Mouse (Mus musculus): Measurements from ENCODE around the gene Rps16.

The Rps16 gene

DNA sequence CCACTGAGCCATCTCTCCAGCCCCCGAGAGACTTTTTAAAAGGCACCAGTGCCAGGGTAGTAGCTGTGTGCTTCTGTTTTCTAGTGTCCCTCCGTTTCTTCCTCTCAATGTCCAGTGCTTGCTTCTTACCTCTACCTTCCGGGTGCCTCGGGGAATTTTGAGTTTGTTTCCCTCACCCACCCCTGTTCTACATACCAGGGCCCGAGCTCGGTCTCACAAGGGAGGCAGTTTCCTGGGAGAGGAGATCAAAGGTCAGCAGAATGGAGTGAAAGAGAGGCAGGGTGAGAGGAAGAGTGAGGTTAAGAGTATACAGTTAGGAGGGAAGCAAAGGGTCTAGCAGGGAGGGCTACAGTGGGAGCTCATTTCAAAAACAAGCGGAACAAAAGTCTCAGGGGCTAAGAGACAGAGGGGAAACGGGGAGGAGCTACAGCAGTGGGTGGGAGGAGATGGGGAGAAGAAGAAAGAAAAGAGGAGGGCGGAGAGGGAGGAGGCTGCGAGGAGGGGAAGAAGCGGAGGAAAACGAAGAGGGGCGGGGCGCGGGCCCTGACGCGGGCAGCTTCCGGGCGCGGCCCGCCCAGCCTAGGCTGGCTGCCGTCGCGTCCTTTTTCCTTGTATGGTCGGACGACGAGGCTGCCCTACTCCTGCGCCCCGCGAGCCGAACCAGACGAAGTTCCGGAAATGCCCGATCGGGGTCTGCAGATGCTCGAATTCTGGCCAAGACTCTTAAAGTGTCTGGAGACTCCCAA, 24.9 kb downstream of the Rps16 start:
- CTCF ChIA-PET = interaction anchor here (0.5 to 3.7 kb wide), 13 partner anchors 9 to 1043 kb away, joined by 3 to 12 read pairs (median 6); partner anchors contain the start of genes Eid2 (in 1 of the 4), Gmfg (in 1 of the 4), Med29 (in 1 of the 4) and Paf1 (in 1 of the 4)
- POLR2A ChIA-PET = interaction anchor here (0.6 to 37.0 kb wide), 40 partner anchors 15 to 858 kb away, joined by 3 to 1116 read pairs (median 5); partner anchors contain the start of genes Med29 (in 3 of the 4), Paf1 (in 3 of the 4), Rps16 (in 3 of the 4) and Supt5 (in 3 of the 4)

DNA sequence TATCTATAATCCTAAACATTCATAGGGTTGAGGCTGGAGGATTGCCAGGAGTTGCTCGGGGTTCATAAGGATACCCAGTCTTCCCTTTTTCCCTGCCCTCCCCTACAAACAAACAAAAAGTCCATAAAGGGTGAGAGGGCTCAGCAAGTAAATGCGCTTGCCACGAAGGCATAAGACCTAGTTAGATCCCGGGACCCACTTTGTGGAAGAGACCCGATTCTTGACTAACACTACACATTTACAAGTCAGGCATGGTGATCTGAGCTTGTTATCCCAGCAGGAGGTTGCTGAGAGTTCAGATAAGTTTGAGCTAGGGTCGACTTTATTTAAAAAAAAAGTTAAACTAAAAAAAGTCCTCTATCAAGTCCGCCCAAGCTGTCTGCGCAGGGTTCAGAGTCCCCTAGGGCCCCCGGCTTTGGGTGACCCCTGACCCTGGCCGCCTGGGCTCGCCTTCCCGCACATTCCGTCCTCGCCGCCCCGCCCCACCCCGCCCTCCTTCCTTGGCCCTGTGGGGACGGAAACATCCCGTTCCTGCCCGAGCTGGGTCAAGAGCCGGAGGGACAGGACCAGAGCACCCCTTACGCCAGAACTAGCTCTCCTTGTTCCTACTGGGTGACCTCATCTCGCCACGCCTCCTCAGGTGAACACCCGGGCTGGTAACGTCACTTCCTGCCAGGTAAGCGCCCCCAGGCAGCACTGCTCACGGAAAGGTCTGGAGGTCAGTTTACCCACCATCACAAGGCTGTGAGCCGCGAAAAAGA, 25.7 kb downstream of the Rps16 start:
- ChIA-PET POLR2A (interaction anchor here (0.5 to 37.0 kb wide), 48 partner anchors 9 to 1393 kb away, joined by 3 to 1116 read pairs (median 4); partner anchors contain the start of genes Med29 (in 3 of the 4), Paf1 (in 3 of the 4), Rps16 (in 3 of the 4) and Supt5 (in 3 of the 4)), CTCF (interaction anchor here (0.5 to 3.7 kb wide), 16 partner anchors 10 to 1044 kb away, joined by 3 to 12 read pairs (median 5); partner anchors contain the start of genes Gmfg (in 1 of the 4), Med29 (in 1 of the 4), Paf1 (in 1 of the 4) and Selenov (in 1 of the 4))

DNA sequence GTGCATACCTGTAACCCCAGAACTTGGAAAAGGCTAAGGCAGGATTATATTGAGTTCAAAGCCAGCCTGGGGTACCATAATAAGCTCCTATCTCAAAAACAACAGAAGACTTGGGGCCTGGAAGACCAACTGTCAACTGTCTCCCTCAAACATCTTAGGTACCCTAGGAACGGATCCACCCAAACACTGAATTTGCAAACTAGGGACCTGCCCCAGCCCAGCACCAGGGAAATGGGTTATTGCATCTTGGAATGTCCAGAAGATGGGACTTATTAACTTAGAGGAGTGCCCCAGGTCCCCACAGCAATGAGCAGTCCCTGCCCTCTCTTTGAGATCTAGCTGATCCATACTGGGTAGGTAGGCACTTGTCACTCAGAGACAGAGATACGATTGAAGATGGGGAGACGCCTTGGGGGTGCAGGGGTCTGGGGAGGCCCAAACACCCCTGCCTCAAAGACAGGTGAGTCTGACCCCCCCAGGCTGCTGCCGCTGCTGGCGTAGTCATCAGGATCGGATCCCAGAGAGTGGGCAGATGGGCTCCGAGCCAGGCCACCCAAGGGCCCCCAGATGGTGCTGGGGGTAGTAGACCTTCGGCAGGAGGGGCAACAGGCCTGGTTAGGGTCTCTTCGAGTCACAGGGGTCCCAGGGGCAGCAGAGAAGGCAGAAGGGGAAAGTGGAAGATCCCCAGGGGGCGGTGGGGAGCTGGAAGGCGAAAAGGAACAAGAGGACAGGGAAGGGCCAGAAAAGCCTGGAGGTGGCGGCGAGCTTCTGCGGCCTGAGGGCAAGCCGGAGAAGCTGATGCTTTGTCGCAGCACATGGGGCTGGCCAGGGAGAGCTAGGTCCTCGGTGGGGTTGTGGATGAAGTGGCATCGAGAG, 27.0 kb downstream of the Rps16 start:
- POLR2A ChIA-PET = interaction anchor here (0.5 to 37.0 kb wide), 26 partner anchors 8 to 453 kb away, joined by 3 to 1116 read pairs (median 4); partner anchors contain the start of genes Med29 (in 3 of the 4), Paf1 (in 3 of the 4), Supt5 (in 3 of the 4) and Rps16 (in 2 of the 4)
- CTCF ChIA-PET = interaction anchor here in 2 of 4 experiments (1.0 to 3.7 kb wide), 4 partner anchors 10 to 87 kb away, joined by 3 to 11 read pairs (median 4); partner anchors contain the start of genes Gmfg (in 1 of the 2) and Selenov (in 1 of the 2)

DNA sequence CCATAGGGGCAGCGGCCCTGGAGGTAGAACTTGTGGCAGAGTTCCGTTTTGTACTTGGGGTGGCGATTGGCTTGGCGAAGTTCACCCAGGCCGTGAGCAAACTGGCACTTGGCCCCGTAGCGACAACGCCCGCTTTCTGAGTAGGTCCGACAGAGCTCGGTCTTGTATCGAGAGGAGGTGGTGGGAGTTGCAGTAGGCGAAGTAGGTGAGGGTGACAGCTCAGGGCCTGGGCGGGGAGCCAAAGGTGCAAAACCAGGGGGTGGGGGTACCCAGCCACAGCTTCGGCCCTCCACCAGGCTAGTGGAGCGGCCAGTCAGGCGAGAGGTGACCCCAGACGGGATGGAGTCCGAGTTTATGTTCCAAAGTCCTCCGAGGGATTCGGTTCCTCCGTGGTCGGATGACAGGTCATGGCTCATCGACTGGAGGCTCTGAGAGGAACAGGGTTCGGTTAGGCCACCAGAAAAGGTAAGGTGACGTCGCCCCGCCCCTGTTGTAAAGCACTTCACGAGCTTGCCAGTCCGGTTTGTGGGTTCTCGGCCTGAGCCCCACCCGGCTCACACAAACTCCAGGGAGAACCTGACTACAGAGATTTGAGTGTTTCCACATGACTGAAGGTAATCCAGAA, 27.7 kb downstream of the Rps16 start:
- POLR2A ChIA-PET = interaction anchor here (0.5 to 37.0 kb wide), 45 partner anchors 9 to 1145 kb away, joined by 3 to 1116 read pairs (median 4); partner anchors contain the start of genes Med29 (in 3 of the 4), Paf1 (in 3 of the 4), Rps16 (in 3 of the 4) and Gmfg (in 2 of the 4)
- CTCF ChIA-PET = interaction anchor here in 1 of 4 experiments (0.8 to 1.3 kb wide), 6 partner anchors 11 to 87 kb away, joined by 3 to 4 read pairs (median 3); partner anchors contain the start of genes Gmfg and Selenov

DNA sequence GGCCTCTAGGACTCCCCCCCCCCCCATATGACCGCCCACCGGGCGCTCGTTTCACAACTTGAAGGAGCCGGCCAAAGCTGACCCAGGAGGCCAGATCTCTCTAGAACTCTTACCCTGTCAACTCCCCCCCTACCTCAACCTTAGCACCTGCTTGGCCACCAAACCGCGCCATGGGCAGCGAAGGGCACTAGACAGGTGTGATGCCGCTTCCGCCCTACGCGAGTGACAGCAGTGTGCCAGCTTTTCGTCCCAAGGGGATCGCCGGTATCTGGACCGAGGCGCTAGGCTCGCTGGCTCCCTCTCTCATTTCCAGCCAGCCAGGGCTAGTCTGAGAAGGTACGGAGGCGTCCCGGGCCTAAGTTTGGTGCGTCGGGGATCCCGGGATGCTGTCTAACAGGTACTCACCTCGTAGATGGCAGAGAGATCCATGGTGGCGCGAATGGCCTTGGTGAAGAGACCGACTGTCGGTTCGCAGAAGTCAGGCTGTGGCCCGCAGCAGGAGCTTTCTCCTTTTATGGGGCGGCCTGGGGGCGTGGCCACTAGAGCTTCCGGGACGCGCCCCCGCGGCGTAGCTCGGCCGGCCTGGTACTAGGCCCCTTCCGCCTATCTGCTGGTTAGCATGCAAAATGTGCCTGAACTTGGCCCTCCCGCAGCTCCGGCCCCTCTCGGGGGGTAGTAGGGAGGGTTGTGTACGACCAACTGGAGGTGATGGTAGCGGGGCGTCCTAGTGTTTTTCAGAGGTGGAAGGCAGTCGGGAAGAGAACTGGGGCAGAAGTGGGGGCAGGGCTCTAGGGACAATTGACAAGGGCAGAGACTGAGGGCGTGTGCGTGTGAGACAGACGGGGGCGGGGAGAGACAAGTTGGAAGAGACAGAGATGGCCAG, 28.6 kb downstream of the Rps16 start:
- POLR2A ChIA-PET = interaction anchor here (0.6 to 37.0 kb wide), 70 partner anchors 10 to 1183 kb away, joined by 3 to 1116 read pairs (median 3); partner anchors contain the start of genes Med29 (in 3 of the 4), Paf1 (in 3 of the 4), Rps16 (in 3 of the 4) and Supt5 (in 3 of the 4)
- CTCF ChIA-PET = interaction anchor here in 3 of 4 experiments (0.5 to 1.5 kb wide), 12 partner anchors 12 to 489 kb away, joined by 3 to 13 read pairs (median 3); partner anchors contain the start of genes Dll3 (in 1 of the 3), Med29 (in 1 of the 3), Paf1 (in 1 of the 3) and Rps16 (in 1 of the 3)

DNA sequence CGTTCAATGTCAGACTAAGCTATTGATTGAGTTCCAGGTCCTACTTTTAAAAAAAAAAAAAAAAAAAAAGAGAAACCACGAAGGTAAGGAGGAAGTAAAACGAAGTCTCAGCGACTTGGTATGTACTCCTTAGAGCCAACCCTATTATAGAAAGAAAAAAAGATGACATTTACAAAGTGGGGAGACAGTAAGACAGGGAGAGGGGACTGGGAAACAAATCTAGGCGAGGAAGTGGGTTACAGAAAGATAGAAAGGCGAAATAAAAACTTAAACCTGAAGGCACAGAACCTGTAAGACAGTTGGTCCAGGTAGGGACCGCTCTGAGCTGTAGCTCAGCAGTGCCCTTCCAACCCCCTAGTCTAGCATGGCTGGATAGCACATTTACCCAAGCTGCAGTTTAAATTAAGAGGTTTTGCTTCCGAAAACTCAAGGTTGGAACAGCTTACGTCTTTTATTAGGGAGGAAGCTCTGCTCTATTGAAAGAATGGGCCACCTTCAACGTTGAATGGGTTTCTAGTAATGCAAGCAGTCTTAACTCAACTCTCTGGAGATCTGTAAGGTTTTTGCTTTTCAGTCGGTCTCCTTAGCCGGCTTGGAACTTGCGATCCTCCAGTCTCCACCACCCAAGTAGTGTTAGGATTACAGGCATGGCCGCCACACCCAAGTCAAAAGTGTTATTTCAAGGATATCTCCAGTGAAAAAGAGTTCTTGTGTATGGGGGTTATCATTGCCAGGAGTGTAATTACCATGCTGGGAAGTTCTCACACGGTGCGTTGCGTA, 30.0 kb downstream of the Rps16 start, which contains the start of gene Zfp36:
TSS of gene Zfp36 (minus strand) at position 17 of the 780 bp plus-strand sequence.
- ChIA-PET POLR2A (interaction anchor here (0.7 to 37.0 kb wide), 12 partner anchors 10 to 296 kb away, joined by 3 to 1116 read pairs (median 14); partner anchors contain the start of genes Med29 (in 4 of the 4), Paf1 (in 4 of the 4), Rps16 (in 2 of the 4) and Supt5 (in 2 of the 4)), CTCF (interaction anchor here in 2 of 4 experiments (0.6 to 1.5 kb wide), 3 partner anchors 23 to 670 kb away, joined by 4 read pairs; no protein-coding TSS in a partner anchor)

DNA sequence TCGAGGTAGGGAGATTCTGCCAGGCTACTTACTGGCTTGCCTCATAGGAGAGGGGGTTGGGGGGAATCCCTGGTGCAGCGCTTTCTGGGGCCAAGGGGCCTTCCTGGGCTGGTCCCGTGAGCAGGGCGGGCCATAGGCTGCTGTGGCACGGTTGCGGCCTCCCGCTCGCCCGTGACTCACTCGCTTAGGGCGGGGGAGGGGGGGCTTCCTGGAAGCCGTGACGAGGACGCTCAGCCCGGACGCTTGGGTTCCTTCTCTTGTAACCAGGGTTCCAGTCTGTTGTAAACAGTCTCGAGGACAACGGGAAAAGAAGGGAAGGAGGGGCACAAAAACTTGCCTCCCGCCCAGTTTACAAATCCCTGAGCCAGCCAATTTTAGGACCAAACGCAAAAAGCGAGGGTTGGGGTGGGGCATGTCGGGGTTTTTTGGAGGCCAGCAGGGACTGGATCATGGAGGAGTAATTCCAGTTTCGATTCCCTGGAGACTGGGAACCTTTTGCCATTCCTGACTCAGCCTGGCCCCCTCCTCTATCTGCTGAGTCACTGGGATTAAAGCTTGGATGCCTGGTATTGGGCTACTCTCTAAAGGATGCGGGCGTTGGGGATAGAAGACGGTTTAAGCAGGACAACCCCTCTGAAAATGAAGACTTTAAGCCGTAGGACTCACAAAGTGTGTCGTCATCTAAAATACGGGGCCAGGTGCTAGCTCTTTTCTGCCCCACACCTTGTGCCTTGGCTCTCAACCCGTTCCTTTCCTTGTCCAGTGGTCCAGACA, 30.8 kb downstream of the Rps16 start:
- ChIA-PET CTCF (interaction anchor here in 3 of 4 experiments (0.6 to 1.3 kb wide), 6 partner anchors 11 to 320 kb away, joined by 3 to 5 read pairs (median 3); partner anchors contain the start of genes Eid2 (in 1 of the 3), Med29 (in 1 of the 3), Paf1 (in 1 of the 3) and Selenov (in 1 of the 3)), POLR2A (interaction anchor here (0.6 to 37.0 kb wide), 34 partner anchors 2 to 1899 kb away, joined by 3 to 1116 read pairs (median 4); partner anchors contain the start of genes Med29 (in 4 of the 4), Paf1 (in 4 of the 4), Plekhg2 (in 3 of the 4) and Rps16 (in 3 of the 4))

DNA sequence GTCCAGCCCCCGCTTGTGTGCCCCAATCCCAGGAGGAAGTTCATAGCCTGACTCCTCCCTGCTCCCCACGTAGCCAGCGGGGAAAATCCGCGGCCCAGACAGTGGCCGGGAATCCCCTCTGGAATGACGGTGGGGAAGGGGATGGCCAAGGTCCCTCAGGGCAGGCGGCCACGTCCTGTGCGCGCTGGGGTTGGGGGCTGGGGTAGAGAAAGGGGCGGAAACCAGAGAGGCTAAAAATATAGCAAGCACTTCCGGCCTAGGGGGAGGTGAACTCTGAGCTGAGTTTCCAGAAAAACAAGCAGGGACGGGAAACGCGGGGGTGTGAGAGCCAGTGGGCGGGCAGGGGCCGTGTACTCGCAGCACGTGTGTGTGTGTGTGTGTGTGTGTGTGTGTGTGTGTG, 31.5 kb downstream of the Rps16 start:
- CTCF ChIA-PET = interaction anchor here in 3 of 4 experiments (0.6 to 1.3 kb wide), 6 partner anchors 11 to 319 kb away, joined by 3 to 5 read pairs (median 3); partner anchors contain the start of genes Eid2 (in 1 of the 3), Med29 (in 1 of the 3), Paf1 (in 1 of the 3) and Selenov (in 1 of the 3)
- POLR2A ChIA-PET = interaction anchor here in 3 of 4 experiments (0.6 to 37.0 kb wide), 40 partner anchors 3 to 1898 kb away, joined by 3 to 1116 read pairs (median 5); partner anchors contain the start of genes Med29 (in 3 of the 3), Paf1 (in 3 of the 3), Plekhg2 (in 3 of the 3) and Rps16 (in 3 of the 3)

DNA sequence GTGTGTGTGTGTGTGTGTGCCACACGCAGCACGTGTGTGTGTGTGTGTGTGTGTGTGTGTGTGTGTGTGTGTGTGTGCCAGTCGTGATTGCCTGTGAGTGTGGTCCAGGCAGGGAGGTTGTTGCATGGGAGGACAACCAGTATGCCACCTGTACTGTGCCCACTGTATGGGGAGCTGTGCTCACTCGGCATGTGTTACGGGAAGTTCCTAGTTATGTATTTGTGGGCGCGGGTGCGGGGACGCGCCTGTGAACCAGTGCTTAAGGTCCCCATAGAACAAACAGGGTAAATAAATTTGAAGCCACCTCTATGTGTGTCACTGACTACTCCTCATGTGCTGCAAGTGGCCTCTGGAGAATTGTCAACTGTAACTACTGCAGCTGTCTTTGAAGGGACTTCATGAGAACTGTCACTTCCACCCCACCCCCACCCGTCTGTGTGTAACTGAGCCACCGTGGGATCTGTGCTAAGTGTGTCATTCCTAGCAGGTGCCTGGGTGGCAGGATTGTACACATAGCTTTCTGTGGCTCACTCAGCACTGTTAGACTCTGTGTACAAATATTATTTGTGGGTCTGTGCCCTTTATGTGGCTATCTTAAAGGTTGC, 32.0 kb downstream of the Rps16 start:
- ChIA-PET CTCF (interaction anchor here in 2 of 4 experiments (0.6 to 1.3 kb wide), 6 partner anchors 10 to 443 kb away, joined by 3 to 5 read pairs (median 4); partner anchors contain the start of genes Med29 (in 1 of the 2) and Paf1 (in 1 of the 2)), POLR2A (interaction anchor here in 3 of 4 experiments (0.5 to 37.0 kb wide), 46 partner anchors 4 to 1898 kb away, joined by 3 to 1116 read pairs (median 4); partner anchors contain the start of genes Med29 (in 3 of the 3), Paf1 (in 3 of the 3), Plekhg2 (in 3 of the 3) and Rps16 (in 3 of the 3))

DNA sequence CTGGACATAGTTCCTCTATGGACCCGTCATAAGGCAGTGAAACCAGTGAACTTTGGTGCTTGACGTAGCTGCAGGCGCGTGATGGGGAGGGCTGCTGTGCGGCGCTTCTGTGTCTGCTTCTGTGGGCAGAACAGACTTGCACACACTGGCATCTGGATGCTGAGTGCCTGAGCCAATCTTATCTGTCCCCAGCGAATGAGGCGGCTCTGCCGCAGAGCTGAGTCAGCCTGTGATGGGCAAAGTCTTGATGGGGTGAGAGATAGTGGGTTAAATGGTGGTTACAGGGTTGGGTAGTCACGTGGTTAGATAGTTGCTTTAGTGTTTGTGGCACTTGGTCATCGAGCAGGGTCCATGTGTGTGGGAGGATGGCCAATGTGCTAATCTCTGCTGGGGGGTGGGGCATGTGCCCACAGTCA, 32.5 kb downstream of the Rps16 start:
- POLR2A ChIA-PET = interaction anchor here in 3 of 4 experiments (0.6 to 37.0 kb wide), 40 partner anchors 4 to 974 kb away, joined by 3 to 1116 read pairs (median 5); partner anchors contain the start of genes Med29 (in 3 of the 3), Paf1 (in 3 of the 3), Rps16 (in 3 of the 3) and Dll3 (in 2 of the 3)

DNA sequence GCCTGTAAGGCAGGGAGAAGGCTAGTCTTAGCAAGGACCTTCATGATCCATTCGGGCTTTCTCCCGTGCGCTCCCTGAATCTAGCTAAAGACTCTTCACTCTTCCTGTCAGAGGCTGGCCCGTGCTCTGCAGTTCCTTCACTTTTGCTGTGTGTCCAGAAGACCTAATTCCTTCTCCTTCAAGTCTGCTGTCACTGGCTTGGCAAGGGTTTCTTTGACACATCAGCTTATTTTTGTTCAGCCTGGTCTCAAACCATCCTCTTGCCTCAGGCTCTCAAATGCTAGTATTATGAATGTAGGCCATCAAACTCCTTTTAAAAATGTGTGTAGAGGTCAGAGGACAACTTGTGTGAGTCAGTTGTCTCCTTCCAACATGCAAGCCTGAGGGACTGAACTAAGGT, 33.2 kb downstream of the Rps16 start:
- ChIA-PET POLR2A (interaction anchor here in 3 of 4 experiments (0.6 to 37.0 kb wide), 24 partner anchors 5 to 827 kb away, joined by 3 to 1116 read pairs (median 6); partner anchors contain the start of genes Med29 (in 3 of the 3), Paf1 (in 3 of the 3), Dll3 (in 2 of the 3) and Plekhg2 (in 2 of the 3)), CTCF (interaction anchor here in 2 of 4 experiments (0.7 to 1.2 kb wide), 2 partner anchors 39 to 57 kb away, joined by 3 to 4 read pairs; no protein-coding TSS in a partner anchor)

More for the DNA sequence above, 32.5 kb downstream of the Rps16 start:
- CTCF ChIA-PET = interaction anchor here in 2 of 4 experiments (0.6 to 1.3 kb wide), 4 partner anchors 37 to 443 kb away, joined by 3 to 5 read pairs (median 4); no protein-coding TSS in a partner anchor

DNA sequence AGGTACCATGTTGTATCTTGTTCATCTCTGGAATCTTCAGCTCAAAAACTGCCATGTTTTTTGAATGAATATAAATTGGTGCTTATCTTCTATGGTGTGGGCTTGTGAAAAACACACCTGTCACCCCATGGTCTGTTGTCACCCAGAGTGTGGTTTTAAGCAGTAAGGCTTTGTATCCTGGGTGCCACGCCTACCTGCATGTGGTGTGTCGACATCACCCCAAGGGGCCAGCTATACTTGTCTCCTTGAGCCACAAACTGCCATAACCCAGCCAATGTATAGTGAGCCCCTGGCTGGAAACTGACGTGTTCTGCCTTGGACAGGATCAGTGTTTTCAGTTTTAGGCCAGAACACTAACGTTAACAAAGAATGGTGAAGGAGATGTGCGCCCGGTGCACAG, 33.7 kb downstream of the Rps16 start:
- POLR2A ChIA-PET = interaction anchor here in 3 of 4 experiments (0.8 to 37.0 kb wide), 19 partner anchors 5 to 102 kb away, joined by 3 to 1116 read pairs (median 12); partner anchors contain the start of genes Med29 (in 3 of the 3), Paf1 (in 3 of the 3), Dll3 (in 2 of the 3) and Plekhg2 (in 2 of the 3)
- CTCF ChIA-PET = interaction anchor here in 2 of 4 experiments (0.6 to 0.7 kb wide), 2 partner anchors 9 to 58 kb away, joined by 3 read pairs; no protein-coding TSS in a partner anchor
